ENCODE assay signal across 9 mouse cellular contexts in genomic region chr10:52690334-52690991, GRCm38 (mm10). TPM values are rescaled to one million over a fixed set of nuclear protein-coding genes. Genes with fewer than 3 reads are reported as not detected.
DNase-seq lines count a peak whose midpoint lies in the region; ATAC-seq and TF ChIP-seq lines count a peak whose summit lies in the region.
"Had no signal": no experiment of that assay in that cellular context is flagged by ENCODE, and none has a peak within 500 bp of the region (broad histone marks: within the 10 kb centered on the region; RNA-seq: fewer than 3 reads in every experiment).

Slc35f1 (plus strand) TSS chr10:52690533.

- WGBS in hindbrain, postnatal 0 days: under 1% methylated on average over 51 of the region's 54 CpGs

- ATAC-seq in hindbrain, postnatal 0 days: peak; percentile 94
- ATAC-seq in megakaryocyte progenitor cell, adult 5-6 weeks (replicated peaks; ENCODE audit: poor library complexity): peak; percentile 68

- H3K9ac ChIP-seq in hindbrain, postnatal 0 days (replicated peaks; ENCODE audit: low read length): peak within 1 kb of the TSS; percentile 87

- peak within 1 kb of the TSS; percentile 85 for H3K27ac ChIP-seq in hindbrain, postnatal 0 days
- H3K27ac ChIP-seq: macrophage had no signal

- no peaks in the 10 kb centered on the region for H3K36me3 ChIP-seq in hindbrain, postnatal 0 days (ENCODE audit: insufficient read depth, low read length)

- H3K27me3 ChIP-seq in hindbrain, postnatal 0 days (ENCODE audit: insufficient read depth, low read length): no peaks in the 10 kb centered on the region

- H3K9me3 ChIP-seq in hindbrain, postnatal 0 days (ENCODE audit: low read length): no peaks in the 10 kb centered on the region

- H3K4me1 ChIP-seq in hindbrain, postnatal 0 days (ENCODE audit: insufficient read depth, low read length): no peaks in the 10 kb centered on the region; the same call in 1 of the 2 replicates

- peak within 1 kb of the TSS; percentile 76 for H3K4me2 ChIP-seq in hindbrain, postnatal 0 days (ENCODE audit: low read depth, low read length)

- DNase-seq in adrenal gland, postnatal 14 days: peak; percentile 82
- DNase-seq in cerebellum, postnatal 14 days: peak; percentile 89 to 90
- DNase-seq in frontal cortex, postnatal 14 days (ENCODE audit: low spot score in 2 of 2): peak; percentile 51 to 52
- peak; percentile 94 for DNase-seq in hindbrain, postnatal 0 days (ENCODE audit: low spot score)
- peak; percentile 82 to 88 for DNase-seq in left cerebral cortex, adult 18-20 months (ENCODE audit: low spot score in 2 of 2)
- peak; percentile 98 for DNase-seq in right cerebral cortex, postnatal 4 days
- no peak for DNase-seq in B cell, adult 2 months

- H3K4me3 ChIP-seq in hindbrain, postnatal 0 days (ENCODE audit: low read length): peak within 1 kb of the TSS; percentile 90

- TF ChIP-seq CTCF in hindbrain, postnatal 0 days (IDR thresholded peaks at IDR 0.05; ENCODE audit: low read depth): peak; percentile 76

RNA-seq across cellular contexts. Expression of gene Slc35f1, which starts in this region (rescaled TPM):
- 1.3 and 1.5 TPM in 2 replicates for total RNA-seq in adrenal gland, postnatal 14 days (2021)
- 83.3 and 85.3 TPM in 2 replicates for total RNA-seq in hindbrain, postnatal 0 days (2014; rRNA removed)
- 28.3 and 31.7 TPM in 2 replicates for polyA plus RNA-seq in hindbrain, postnatal 0 days (2015; fragmentation: Nextera tagmentation; extraction: Ambion mirVana)
- 10 to 100 TPM; 45.5 to 52.8 TPM for total RNA-seq in left cerebral cortex, adult 18-20 months (2021)
- total RNA-seq in megakaryocyte progenitor cell, adult 5-6 weeks (2015): not detected in 2 replicates
- total RNA-seq in megakaryocyte progenitor cell, adult 5-6 weeks (2017): not detected in 2 replicates
- polyA plus RNA-seq: macrophage had no signal

Comparison
In these comparisons a context has a peak if more than half of its experiments do, and no peak if none do; other contexts are left out.
1. RNA of gene Slc35f1 (total RNA-seq): 83.3 to 85.3 TPM in hindbrain, postnatal 0 days and 45.5 to 52.8 TPM in left cerebral cortex, adult 18-20 months; 1.3 to 1.5 TPM in adrenal gland, postnatal 14 days and not detected in megakaryocyte progenitor cell, adult 5-6 weeks; every median in the first group is over 10 times any median in the second.
2. Peak in ATAC-seq in megakaryocyte progenitor cell, adult 5-6 weeks; RNA of the gene not detected or under 1 TPM.
3. DNase-seq: peak in adrenal gland, postnatal 14 days (single experiment), cerebellum, postnatal 14 days (2 of 2), frontal cortex, postnatal 14 days (2 of 2), hindbrain, postnatal 0 days (single experiment), left cerebral cortex, adult 18-20 months (2 of 2) and right cerebral cortex, postnatal 4 days (single experiment); none in B cell, adult 2 months (0 of 2).